Mouse (Mus musculus): ENCODE measurements around the gene Nedd9. TPM values are rescaled to one million over a fixed set of nuclear protein-coding genes. Genes with fewer than 3 reads are reported as not detected.

Nedd9 gene
- polyA plus RNA-seq, 1 experiment = not detected

- Histone ChIP-seq H3K4me3 (replicated peaks) (no peak overlapping the region), H3K9me3 (ENCODE audit: control insufficient read depth, low read length) (no peaks in the 10 kb centered on the region), H3K4me1 (ENCODE audit: control insufficient read depth) (no peaks in the 10 kb centered on the region), H3K27me3 (ENCODE audit: control insufficient read depth) (no peaks in the 10 kb centered on the region), H3K36me3 (ENCODE audit: control insufficient read depth) (no peaks in the 10 kb centered on the region)
- no peak for TF ChIP-seq GATA1 (IDR thresholded peaks at IDR 0.05; ENCODE audit: low read length)
- TF ChIP-seq TAL1 (IDR thresholded peaks at IDR 0.05; ENCODE audit: low read length) = no peak
Measured at GRCm38 (mm10) chr13:41500793-41501192, 13.6 kb upstream of the Nedd9 start.

GRCm38 (mm10) chr13:41498611-41499121, 11.5 kb upstream of the Nedd9 start:
- no peak for TF ChIP-seq GATA1 (IDR thresholded peaks at IDR 0.05; ENCODE audit: low read length)
- TF ChIP-seq TAL1 (IDR thresholded peaks at IDR 0.05; ENCODE audit: low read length) = no peak
- Histone ChIP-seq H3K36me3 (ENCODE audit: control insufficient read depth) (no peaks in the 10 kb centered on the region), H3K27me3 (ENCODE audit: control insufficient read depth) (no peaks in the 10 kb centered on the region), H3K4me1 (ENCODE audit: control insufficient read depth) (no peaks in the 10 kb centered on the region), H3K9me3 (ENCODE audit: control insufficient read depth, low read length) (no peaks in the 10 kb centered on the region), H3K4me3 (replicated peaks) (no peak overlapping the region)

DNA sequence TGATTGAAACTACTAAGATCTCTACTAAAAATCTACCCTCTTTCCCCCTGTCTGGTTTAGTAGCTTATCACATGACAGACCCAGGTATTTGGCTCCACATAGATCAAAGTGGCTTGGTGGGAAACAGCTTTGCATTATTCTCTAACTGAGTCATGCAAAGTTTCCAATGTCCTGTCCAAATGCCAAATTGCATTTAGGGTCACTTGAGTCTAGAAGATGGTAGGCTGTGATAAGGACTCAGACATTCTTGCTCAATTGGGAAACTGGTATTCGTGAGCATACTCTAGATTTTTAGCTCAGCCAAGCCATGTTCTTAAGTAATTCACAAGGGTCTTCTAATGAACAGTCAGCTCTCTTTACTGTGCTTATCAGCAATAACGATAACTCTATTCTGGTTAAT, 7.5 kb upstream of the Nedd9 start:
- Histone ChIP-seq H3K9me3 (ENCODE audit: control insufficient read depth, low read length) (no peaks in the 10 kb centered on the region), H3K4me1 (ENCODE audit: control insufficient read depth) (no peaks in the 10 kb centered on the region), H3K27me3 (ENCODE audit: control insufficient read depth) (no peaks in the 10 kb centered on the region), H3K36me3 (ENCODE audit: control insufficient read depth) (no peaks in the 10 kb centered on the region), H3K4me3 (replicated peaks) (no peak overlapping the region)
- TF ChIP-seq GATA1 (IDR thresholded peaks at IDR 0.05; ENCODE audit: low read length) = no peak

DNA sequence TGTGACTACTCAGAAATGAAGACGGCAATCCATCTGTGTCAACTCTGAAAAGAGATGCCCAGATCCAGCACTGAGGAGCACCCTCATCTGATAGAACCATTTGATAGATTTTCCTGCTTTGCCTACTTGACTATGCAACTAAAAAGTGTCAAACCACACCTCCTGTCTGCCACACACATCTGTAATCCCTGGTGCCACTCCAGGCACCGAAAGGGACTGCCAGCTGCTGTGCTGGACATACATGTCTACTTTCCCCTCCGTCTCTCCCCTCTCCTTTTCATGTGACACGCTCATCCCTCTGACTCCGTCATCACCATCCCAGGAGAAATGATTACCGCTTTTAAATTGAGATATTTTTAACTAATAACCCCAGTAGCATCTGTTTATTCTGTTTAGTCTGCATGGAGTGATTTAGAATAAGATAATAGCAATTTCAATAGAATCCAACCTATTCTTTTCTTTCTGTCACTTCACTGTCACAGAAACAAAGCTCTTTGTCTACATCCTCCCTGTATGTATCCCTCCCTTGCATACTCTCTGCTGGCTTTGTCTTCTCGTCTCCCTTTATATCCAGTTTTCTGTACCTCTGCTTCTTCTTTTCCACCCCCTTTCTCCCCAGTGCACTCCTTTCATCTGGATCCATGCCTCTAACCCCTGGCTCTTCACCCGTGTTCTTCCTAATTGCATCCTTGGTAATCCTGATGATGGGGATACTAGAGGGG, 5.0 kb upstream of the Nedd9 start:
- Histone ChIP-seq H3K4me3 (replicated peaks) (no peak overlapping the region), H3K4me1 (ENCODE audit: control insufficient read depth) (no peaks in the 10 kb centered on the region), H3K36me3 (ENCODE audit: control insufficient read depth) (no peaks in the 10 kb centered on the region), H3K9me3 (ENCODE audit: control insufficient read depth, low read length) (no peaks in the 10 kb centered on the region), H3K27me3 (ENCODE audit: control insufficient read depth) (no peaks in the 10 kb centered on the region)
- TF ChIP-seq GATA1 (IDR thresholded peaks at IDR 0.05; ENCODE audit: low read length) = no peak

DNA sequence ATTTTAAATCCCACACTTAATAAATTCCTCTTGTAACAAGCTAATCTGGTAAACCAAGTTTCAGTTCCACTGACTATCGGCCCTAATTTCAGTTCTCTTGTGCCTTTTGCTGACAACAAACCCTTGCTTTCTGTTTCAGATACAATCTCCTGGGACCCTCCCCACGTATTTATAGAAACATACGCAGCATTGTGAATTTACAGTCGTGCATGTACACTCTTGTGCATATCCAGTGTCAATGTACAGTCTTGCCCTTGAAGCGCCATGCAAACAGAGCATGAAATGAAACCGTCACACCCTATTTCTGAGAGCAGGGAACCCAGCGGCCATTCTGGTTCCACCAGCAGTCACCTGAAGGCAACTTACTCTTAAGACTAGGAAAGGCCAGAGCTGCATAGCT, 4.4 kb upstream of the Nedd9 start:
- Histone ChIP-seq H3K9me3 (ENCODE audit: control insufficient read depth, low read length) (no peaks in the 10 kb centered on the region), H3K4me3 (replicated peaks) (no peak overlapping the region), H3K36me3 (ENCODE audit: control insufficient read depth) (no peaks in the 10 kb centered on the region), H3K27me3 (ENCODE audit: control insufficient read depth) (no peaks in the 10 kb centered on the region), H3K4me1 (ENCODE audit: control insufficient read depth) (no peaks in the 10 kb centered on the region)
- no peak for TF ChIP-seq GATA1 (IDR thresholded peaks at IDR 0.05; ENCODE audit: low read length)
- TF ChIP-seq TAL1 (IDR thresholded peaks at IDR 0.05; ENCODE audit: low read length) = no peak

- no peaks in the 10 kb centered on the region for H3K36me3 ChIP-seq (ENCODE audit: control insufficient read depth)
- H3K27me3 ChIP-seq (ENCODE audit: control insufficient read depth) = no peaks in the 10 kb centered on the region
- H3K9me3 ChIP-seq (ENCODE audit: control insufficient read depth, low read length) = no peaks in the 10 kb centered on the region
- H3K4me3 ChIP-seq (replicated peaks) = no peak overlapping the region
- TF ChIP-seq GATA1 (IDR thresholded peaks at IDR 0.05; ENCODE audit: low read length) (no peak), TAL1 (IDR thresholded peaks at IDR 0.05; ENCODE audit: low read length) (no peak)
- no peaks in the 10 kb centered on the region for H3K4me1 ChIP-seq (ENCODE audit: control insufficient read depth)
Measured at GRCm38 (mm10) chr13:41490282-41490681, 3.1 kb upstream of the Nedd9 start.

DNA sequence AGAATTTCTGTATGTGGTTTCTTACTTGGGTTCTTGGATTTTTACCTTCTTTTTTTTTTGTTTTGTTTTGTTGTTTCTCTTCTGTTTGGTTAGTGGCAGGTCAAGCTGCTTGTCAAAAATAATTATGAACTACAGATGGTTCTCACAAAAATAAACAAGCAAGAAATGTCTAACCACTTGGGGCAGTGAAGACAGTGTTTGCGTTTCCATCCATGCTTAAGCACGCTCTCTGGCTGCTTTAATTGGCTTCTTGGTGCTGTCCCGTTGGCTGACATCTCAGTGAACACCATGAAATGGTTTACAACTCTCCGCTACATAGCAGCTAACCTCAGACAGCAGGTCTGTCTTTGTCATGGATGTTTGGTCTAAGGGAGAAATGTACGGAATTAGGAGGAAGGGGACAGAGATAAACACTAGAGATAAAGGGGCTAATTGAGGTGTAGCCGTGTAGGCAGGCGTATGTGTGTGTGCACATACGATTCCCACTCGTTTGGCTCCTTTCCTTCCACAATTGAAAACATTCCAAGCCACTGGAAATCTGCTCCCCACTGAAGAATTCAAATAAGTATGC, 2.6 kb upstream of the Nedd9 start:
- Histone ChIP-seq H3K4me3 (replicated peaks) (no peak overlapping the region), H3K27me3 (ENCODE audit: control insufficient read depth) (no peaks in the 10 kb centered on the region), H3K36me3 (ENCODE audit: control insufficient read depth) (no peaks in the 10 kb centered on the region), H3K9me3 (ENCODE audit: control insufficient read depth, low read length) (no peaks in the 10 kb centered on the region), H3K4me1 (ENCODE audit: control insufficient read depth) (no peaks in the 10 kb centered on the region)
- no peak for TF ChIP-seq GATA1 (IDR thresholded peaks at IDR 0.05; ENCODE audit: low read length)
- no peak for TF ChIP-seq TAL1 (IDR thresholded peaks at IDR 0.05; ENCODE audit: low read length)

DNA sequence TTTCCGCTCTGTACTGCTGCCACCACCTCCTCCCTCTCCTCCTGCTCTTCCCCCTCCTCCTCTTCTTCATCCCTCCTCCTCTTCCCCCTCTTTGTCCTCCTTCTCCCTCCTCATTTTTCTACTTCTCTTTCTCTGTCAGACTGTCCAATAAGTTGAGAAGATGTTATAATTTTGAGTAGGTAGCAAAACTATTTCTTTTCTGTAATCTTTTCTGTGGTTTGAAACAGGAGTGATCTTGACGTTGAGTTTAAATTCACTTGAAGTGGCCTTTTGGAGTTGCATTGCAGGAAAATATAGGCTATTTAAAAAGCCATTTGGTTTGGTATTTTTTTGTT, 214 bp upstream of the Nedd9 start:
- Histone ChIP-seq H3K36me3 (ENCODE audit: control insufficient read depth) (no peaks in the 10 kb centered on the region), H3K27me3 (ENCODE audit: control insufficient read depth) (no peaks in the 10 kb centered on the region), H3K4me3 (replicated peaks) (no peak overlapping the region), H3K4me1 (ENCODE audit: control insufficient read depth) (no peaks in the 10 kb centered on the region), H3K9me3 (ENCODE audit: control insufficient read depth, low read length) (no peaks in the 10 kb centered on the region)
- no peak for TF ChIP-seq TAL1 (IDR thresholded peaks at IDR 0.05; ENCODE audit: low read length)
- TF ChIP-seq GATA1 (IDR thresholded peaks at IDR 0.05; ENCODE audit: low read length) = no peak

DNA sequence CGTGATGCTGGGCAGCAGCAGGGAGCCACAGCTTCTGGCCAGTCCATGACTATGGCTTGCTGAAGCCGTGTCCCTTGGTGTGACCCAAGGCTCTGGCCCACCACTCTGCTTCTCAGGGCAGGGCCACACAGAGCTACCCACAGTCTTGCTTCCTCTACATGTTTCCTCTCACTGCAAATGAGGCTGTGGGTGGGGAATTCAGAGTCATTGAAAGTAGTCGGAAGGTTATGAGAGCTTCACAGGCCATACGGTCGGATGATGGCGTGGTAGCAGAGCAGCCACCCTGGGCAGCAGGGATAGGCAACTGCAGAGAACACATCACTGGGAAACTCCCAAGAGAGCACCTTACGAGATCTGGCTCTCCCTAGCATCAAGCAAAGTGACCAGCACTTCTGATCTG, 3.2 kb downstream of the Nedd9 start:
- H3K4me1 ChIP-seq (ENCODE audit: control insufficient read depth) = no peaks in the 10 kb centered on the region
- H3K36me3 ChIP-seq (ENCODE audit: control insufficient read depth) = no peaks in the 10 kb centered on the region
- H3K9me3 ChIP-seq (ENCODE audit: control insufficient read depth, low read length) = no peaks in the 10 kb centered on the region
- no peaks in the 10 kb centered on the region for H3K27me3 ChIP-seq (ENCODE audit: control insufficient read depth)
- TF ChIP-seq GATA1 (IDR thresholded peaks at IDR 0.05; ENCODE audit: low read length) (no peak), TAL1 (IDR thresholded peaks at IDR 0.05; ENCODE audit: low read length) (no peak)
- no peak overlapping the region for H3K4me3 ChIP-seq (replicated peaks)
